Mouse (Mus musculus) layer of hippocampus, adult 2 months (tissue): ENCODE data around the gene Gm45902. TPM values are rescaled to one million over a fixed set of nuclear protein-coding genes. Genes with fewer than 3 reads are reported as not detected.
A peak's percentile ranks its signal among the peaks of the same experiment; 100 is the strongest.

Experiments used
- DNase-seq, 2 experiments: peaks; one replicate each; pipeline ENCODE4 v3.0.0; 2022; ENCODE audit warnings: low spot score in 2 of 2
- H3K27ac ChIP-seq: fragments of 200-600 bp; 2 replicates; pipeline ENCODE4 v1.8.1; 2022
- H3K4me3 ChIP-seq: fragments of 200-600 bp; 2 replicates; pipeline ENCODE4 v1.8.1; 2022; ENCODE audit warnings: mild to moderate bottlenecking
- CTCF ChIP-seq: fragments of 200-600 bp; conservative IDR thresholded peaks from 2 replicates; pipeline ENCODE4 v1.8.1; 2022; ENCODE audit warnings: antibody characterized with exemption, mild to moderate bottlenecking, moderate library complexity
- long read RNA-seq, 2 experiments: library from polyadenylated mRNA; stranded (forward); transcript quantifications; one replicate each; pipeline ENCODE4 v2.0.0; 2021; ENCODE audit warnings: borderline mapping rate in 2 of 2
- total RNA-seq, 2 experiments: library from RNA; stranded (reverse); gene quantifications; 2 replicates each; pipeline ENCODE4 v1.2.3; 2021

Gm45902 gene
- total RNA-seq = 1 to 10 TPM; 4.8 to 6.2 TPM
- long read RNA-seq, experiment 1, partial matches to known transcripts = 0 of 4 reads
- long read RNA-seq, experiment 1, other reads (novel, unspliced or antisense) = 2 of 4 reads
- long read RNA-seq, experiment 2, partial matches to known transcripts = 0 of 1 reads
- long read RNA-seq, experiment 2, other reads (novel, unspliced or antisense) = 1 of 1 reads

DNA sequence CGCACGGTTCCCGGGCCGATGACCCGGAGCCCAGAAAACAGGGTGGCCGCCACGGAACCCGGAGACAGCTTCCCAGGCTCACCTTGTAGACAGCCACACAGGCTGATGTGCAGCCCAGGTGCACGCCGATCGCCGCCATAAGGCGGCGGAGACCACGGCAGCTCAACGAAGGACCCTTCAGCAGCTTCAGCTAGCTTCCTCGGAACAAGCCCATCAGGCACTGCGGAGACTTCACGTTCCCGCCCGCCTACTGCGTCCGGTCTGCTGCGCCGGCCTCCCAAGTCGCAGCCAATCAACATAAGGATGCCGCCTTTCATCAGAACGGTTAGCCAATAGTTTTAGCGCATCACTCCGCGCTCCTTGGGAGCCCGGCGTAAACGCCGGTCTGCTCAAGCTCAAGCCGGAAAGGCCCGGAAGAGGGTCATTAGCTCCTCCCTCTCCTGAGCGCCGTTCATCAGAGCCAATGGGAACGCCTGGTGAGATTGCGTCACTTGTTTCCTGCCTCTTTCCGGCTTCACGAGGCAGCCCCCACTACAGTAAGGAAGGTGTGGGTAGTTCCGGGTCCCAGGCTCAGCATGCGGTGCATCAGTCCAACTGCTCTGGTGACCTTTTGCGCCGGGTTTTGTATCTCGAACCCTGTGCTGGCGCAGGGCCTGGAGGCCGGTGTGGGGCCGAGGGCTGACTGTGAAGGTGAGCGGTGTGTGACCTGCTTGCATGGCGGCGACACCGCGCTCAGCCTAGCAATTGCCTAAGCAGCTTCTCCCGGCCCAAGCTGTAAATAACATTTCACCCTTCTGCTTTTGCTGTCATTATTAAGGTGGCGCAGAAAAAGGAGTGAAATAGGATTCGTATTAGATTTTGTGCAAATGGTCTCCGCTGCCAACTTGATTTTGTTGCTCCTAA is at the start of gene Gm45902, which contains the start of the genes Hspa14 and Cdnf:
Gene Gm45902 (minus strand): TSS at position 239 of the 903 bp plus-strand sequence.
Gene Hspa14 (minus strand): TSS at position 263 of the 903 bp plus-strand sequence.
Gene Cdnf (plus strand): TSS at position 479 of the 903 bp plus-strand sequence.
- TF ChIP-seq CTCF = no peak
- peak; percentile 93 to 98 for DNase-seq
- Histone ChIP-seq H3K4me3 (peak within 1 kb of the TSS; percentile 58), H3K27ac (peak within 1 kb of the TSS; percentile 97)

DNA sequence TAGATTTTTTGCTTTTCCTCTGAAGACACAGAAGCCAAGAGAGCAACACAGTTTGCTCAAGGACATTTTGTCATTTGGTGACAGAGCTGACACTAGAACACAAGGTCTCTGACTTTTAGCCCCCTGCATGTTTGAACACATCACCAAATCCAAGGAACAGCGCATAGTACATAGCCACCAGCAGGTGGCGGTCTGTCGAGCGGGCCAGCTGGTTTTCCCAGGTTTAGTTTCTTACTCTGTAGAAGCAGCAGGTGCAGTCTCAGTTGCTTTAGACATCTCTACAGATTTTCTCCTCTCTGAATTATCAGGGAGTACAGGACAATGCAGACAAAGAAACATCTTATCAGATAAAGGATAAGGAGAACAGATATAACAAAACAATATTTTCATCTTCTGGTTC is 34.0 kb upstream of the Gm45902 start:
- Histone ChIP-seq H3K27ac (no peak overlapping the region), H3K4me3 (no peak overlapping the region)
- TF ChIP-seq CTCF = peak; percentile 98
- peak; percentile 51 to 58 for DNase-seq

DNA sequence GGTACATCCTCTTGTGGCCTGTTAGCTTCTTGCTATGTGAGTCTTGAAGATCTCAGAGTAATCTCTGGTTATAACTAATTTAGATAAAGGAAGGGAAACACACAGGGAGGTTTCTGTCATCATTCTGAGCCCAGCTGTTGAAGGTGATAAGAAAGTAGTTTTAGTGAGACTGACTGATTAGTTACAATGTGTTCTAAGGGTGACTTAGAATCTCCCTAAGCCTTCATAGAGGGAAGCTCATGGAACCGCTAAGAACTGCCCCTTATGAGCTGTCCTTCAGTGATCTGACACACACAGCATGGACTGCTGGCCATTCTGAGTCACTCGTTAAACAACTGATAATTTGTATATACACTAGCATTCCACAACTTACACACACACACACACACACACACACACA is 33.5 kb upstream of the Gm45902 start:
- Histone ChIP-seq H3K4me3 (no peak overlapping the region), H3K27ac (no peak overlapping the region)
- TF ChIP-seq CTCF = no peak
- no peak for DNase-seq

DNA sequence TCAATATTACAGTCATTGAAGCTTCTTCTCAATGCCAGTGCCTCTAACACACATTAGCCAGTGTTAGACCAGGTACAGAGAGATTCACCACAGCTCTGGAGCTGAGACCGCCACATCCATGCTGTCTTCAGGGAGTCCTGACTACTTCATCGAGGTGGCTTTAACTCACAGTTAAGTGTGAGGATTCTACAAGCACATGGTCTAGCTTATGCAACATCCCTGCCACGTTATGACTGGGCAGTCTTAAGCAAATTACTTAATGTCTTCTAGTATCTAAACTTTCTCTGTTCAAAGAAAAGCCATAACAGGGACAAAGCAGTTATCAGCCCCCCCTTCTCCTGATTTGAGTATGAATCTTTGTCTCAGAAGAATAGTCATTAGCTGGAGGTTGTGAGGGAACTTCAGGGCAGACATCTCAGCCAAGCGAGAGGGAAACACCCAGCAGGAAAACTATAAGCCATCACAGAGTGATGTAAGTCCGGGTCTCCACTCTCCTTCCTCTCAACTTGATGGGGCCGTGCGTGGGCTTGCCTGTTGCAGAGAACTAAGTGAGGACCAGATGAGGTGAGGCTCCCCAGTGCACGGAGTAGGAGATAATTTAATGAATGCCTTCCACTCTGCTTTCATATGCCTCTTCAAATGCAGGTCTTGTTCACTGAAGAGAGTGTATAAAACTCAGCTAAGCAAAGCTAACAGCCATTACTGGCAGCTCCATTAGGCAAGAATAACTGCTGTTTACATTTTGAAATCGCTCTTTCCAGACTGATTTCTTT is 28.9 kb upstream of the Gm45902 start:
- H3K4me3 ChIP-seq = no peak overlapping the region
- no peak for DNase-seq
- H3K27ac ChIP-seq = no peak overlapping the region
- no peak for TF ChIP-seq CTCF

DNA sequence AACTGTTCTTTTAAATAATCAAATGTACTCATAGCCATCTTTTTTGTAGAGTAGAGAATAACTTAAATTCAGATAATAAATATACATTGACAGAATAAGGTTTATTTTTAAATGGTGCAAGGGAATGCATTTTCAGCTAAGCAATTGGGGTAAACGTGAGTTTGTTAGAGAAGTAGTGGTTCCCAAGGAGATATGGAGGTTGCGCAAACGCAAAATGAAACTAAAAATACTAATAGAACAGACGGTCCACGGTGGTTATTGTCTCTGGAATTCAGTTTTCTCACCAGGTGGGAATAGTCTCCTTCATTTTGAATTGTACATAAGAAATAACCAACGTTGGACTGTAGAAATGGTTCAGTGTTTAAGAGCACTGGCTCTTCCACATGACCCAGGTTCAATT is 13.7 kb upstream of the Gm45902 start:
- H3K4me3 ChIP-seq = no peak overlapping the region
- no peak for TF ChIP-seq CTCF
- no peak for DNase-seq

DNA sequence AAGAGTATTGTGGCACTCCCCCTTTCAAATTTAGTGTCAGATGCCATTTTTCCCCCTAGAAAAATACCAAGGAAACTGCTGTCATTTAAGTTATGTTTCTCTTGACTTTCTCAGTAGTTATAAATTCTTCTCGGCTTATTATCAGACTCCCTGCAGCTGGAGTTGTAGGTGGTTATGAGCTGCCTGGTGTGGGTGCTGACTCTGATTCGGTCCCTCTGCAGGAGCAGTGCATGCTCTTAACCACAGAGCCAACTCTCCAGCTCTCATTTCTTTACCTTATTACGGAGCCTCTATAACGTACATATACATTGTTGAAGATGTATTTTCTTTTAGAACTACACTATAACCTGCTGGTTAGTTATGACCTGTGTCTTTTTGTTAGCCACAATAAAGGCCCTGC is 10.0 kb upstream of the Gm45902 start:
- no peak for TF ChIP-seq CTCF

More for the DNA sequence above, 13.7 kb upstream of the Gm45902 start:
- H3K27ac ChIP-seq = no peak overlapping the region

DNA sequence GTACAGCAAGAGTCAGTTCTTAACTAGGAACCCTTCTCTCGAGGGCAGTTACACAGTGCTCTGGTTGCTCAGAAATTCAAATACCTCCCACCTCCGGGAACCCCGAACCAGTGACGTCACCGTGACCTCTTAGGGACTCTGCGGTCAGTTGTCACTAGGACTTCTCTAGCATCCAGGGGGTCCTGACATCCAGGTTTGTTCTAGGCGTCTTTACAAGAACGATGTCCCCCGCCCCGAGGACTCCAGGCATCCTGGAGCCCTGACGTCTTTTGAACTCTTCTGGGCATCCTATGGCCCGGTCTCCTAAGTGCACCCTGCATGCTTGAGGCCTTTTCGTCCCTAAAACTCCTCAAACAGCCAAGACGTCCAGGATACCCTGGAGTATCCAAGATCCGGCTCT is 514 bp downstream of the Gm45902 start:
- TF ChIP-seq CTCF = no peak
- H3K4me3 ChIP-seq = peak overlapping the region; percentile 58
- H3K27ac ChIP-seq = peak overlapping the region; percentile 89
- no peak for DNase-seq

More for the DNA sequence above, 10.0 kb upstream of the Gm45902 start:
- no peak overlapping the region for H3K27ac ChIP-seq
- no peak overlapping the region for H3K4me3 ChIP-seq
- no peak for DNase-seq

DNA sequence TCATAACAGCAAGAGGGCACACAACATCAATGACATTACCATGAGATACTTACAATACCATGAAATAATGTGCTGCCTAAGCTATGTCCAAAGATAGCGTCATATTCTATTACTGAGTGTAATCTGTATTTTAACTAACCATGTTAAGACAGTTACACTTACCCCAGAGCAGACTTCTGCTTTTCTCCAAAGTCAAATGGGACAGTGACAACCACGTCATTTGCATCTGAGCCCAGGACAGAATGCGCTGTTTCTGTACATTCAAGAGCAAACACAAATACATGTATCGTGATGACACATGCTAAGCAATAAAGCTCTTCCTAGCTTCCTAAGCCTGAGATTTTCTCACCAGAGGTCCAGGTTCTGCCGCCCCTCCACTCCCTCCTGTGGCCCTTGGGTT is 11.7 kb downstream of the Gm45902 start:
- TF ChIP-seq CTCF = no peak

DNA sequence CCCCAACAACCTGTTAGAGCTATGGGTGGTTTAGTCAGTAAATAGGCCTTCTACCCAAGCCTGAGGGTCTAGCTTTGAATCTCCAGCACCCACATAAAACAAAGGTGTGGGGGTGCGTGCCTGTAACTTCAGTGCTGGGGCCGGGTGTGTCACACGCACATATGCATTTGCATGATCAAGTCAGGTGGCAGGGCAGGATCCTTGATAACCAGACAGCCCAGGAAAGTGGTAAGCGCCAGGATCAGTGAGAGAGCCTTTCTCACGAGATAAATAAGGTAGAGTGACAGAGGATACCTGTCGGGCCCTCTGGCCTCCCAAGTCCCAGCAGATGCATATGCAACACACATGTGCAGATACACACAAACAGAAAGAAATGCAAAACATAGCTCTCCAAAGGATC is 13.0 kb downstream of the Gm45902 start:
- no peak for TF ChIP-seq CTCF
- Histone ChIP-seq H3K4me3 (no peak overlapping the region), H3K27ac (no peak overlapping the region)
- no peak for DNase-seq

More for the DNA sequence above, 11.7 kb downstream of the Gm45902 start:
- H3K27ac ChIP-seq = no peak overlapping the region
- no peak overlapping the region for H3K4me3 ChIP-seq
- no peak for DNase-seq

DNA sequence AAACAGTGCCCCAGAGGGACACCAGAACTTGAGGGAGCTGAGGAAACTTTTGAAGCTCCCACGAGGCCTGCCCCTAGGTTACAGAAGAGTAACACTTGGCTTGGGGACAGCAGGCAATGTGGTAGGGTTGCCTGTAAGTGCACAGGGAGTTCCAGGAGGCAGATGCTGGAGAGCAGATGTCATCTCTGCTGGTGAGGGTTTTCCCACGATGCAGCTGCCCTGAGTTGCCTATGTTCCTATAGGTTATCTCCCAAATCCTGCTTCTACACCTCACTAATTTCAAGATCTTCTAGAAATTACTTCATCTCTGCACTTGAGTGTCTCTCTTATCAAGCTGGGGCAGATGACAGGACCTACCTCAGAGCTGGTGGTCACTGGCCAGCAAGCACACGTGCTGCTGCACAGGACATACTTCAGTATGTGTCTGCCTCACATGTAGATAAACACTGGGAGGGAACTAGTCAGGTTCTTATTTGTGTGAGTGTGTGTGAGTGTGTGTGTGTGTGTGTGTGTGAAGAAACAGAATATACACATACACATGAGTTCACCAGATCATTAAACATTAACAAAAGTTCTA is 18.7 kb downstream of the Gm45902 start:
- no peak for TF ChIP-seq CTCF
- Histone ChIP-seq H3K27ac (no peak overlapping the region), H3K4me3 (no peak overlapping the region)
- DNase-seq = no peak

DNA sequence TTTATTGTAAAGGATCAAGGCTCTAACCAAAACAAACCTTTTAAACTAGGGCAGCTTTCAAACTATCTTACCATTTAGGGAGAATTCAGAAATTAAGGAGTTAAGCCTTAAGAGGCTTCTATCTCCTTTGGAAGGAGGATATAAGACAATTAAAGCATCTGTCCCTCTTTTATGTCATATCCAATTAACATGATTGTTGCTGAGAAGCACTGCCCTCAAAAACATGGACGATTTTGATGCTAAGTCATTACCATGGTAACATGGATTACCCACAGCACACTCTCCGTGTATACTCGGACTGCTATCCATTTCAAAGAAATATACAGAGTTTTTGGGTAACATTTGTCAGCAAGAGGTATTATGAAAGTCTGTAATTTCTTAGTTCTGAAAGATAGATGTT is 22.8 kb downstream of the Gm45902 start:
- Histone ChIP-seq H3K4me3 (no peak overlapping the region), H3K27ac (no peak overlapping the region)
- no peak for DNase-seq
- TF ChIP-seq CTCF = no peak

DNA sequence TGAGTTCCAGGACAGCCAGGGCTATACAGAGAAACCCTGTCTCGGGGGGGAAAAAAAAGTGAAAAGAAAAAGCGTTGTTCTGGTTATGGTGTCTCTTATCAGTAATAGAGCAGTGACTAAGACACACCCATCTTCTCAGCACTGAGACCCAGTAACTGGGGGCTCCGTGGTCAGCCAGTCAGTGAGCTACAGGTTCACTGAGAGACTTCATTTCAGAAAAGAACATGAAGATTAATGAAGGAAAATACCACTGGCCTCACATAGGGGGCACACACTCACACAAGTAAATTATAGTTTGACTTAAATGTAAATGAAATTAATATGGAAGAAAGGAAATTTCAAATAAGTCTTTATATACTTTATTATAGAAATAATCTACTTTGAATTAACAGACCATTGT is 32.4 kb downstream of the Gm45902 start:
- peak; percentile 60 for TF ChIP-seq CTCF
- no peak overlapping the region for H3K27ac ChIP-seq
- DNase-seq = no peak
- H3K4me3 ChIP-seq = no peak overlapping the region
